Mouse (Mus musculus) central nervous system, embryonic 14 days (tissue): Measurements from ENCODE around the gene Rhoc. TPM values are rescaled to one million over a fixed set of nuclear protein-coding genes. Genes with fewer than 3 reads are reported as not detected.

Experiments used
- polyA plus RNA-seq: library from polyadenylated mRNA; depleted of rRNA; stranded (reverse); fragments of >200 nt; gene quantifications from 2 replicates; pipeline ENCODE4 v1.2.3, GENCODE M21; 2012; rRNA removed

Rhoc gene
- polyA plus RNA-seq, result 50.6 and 83.8 TPM in 2 replicates

GRCm38 (mm10) chr3:104788075-104788474, at the start of gene Rhoc:
Gene Rhoc (plus strand): TSS chr3:104788375.

GRCm38 (mm10) chr3:104780561-104781420, 7.4 kb upstream of the Rhoc start, which contains the start of gene Ppm1j:
Gene Ppm1j (plus strand): TSS chr3:104781056.

GRCm38 (mm10) chr3:104781471-104781903, 6.7 kb upstream of the Rhoc start, which contains the start of gene Fam19a3:
Gene Fam19a3 (minus strand): TSS chr3:104781840.

GRCm38 (mm10) chr3:104817991-104818748, 30.0 kb downstream of the Rhoc start, which contains the start of gene Mov10:
Gene Mov10 (minus strand): TSS chr3:104818563.

Other genes starting within 250 kb of the Rhoc start
- gene Slc16a1, start 149.7 kb upstream of the Rhoc start, polyA plus RNA-seq, result 8.5 and 8.7 TPM in 2 replicates
- gene Ppm1j, start 7.3 kb upstream of the Rhoc start, polyA plus RNA-seq, result 1.9 and 2.1 TPM in 2 replicates
- 0.18 and 0.30 TPM in 2 replicates for gene Fam19a3, start 6.5 kb upstream of the Rhoc start, polyA plus RNA-seq
- gene Mov10, start 30.2 kb downstream of the Rhoc start, polyA plus RNA-seq, result 7.1 and 12.7 TPM in 2 replicates
- gene St7l, start 75.6 kb downstream of the Rhoc start, polyA plus RNA-seq, result 14.1 and 15.5 TPM in 2 replicates
- 70.6 and 70.8 TPM in 2 replicates for gene Capza1, start 76.1 kb downstream of the Rhoc start, polyA plus RNA-seq
- gene Wnt2b, start 173.5 kb downstream of the Rhoc start, polyA plus RNA-seq, result 2.0 and 2.2 TPM in 2 replicates